Mouse (Mus musculus) fat pad, adult 2 months (tissue): ENCODE results near the gene Rexo2.
"Not testable (repeated sequence)": the region's sequence is repeated elsewhere in the genome, so short reads cannot be mapped to it uniquely, and the experiment has no call there.

ENCODE experiments used
- DNase-seq: peaks from one replicate; pipeline ENCODE4 v3.0.0-alpha.2; 2011; ENCODE audit warnings: low read depth, low spot score; ENCODE audit errors: extremely low read depth

Rexo2 gene

DNA sequence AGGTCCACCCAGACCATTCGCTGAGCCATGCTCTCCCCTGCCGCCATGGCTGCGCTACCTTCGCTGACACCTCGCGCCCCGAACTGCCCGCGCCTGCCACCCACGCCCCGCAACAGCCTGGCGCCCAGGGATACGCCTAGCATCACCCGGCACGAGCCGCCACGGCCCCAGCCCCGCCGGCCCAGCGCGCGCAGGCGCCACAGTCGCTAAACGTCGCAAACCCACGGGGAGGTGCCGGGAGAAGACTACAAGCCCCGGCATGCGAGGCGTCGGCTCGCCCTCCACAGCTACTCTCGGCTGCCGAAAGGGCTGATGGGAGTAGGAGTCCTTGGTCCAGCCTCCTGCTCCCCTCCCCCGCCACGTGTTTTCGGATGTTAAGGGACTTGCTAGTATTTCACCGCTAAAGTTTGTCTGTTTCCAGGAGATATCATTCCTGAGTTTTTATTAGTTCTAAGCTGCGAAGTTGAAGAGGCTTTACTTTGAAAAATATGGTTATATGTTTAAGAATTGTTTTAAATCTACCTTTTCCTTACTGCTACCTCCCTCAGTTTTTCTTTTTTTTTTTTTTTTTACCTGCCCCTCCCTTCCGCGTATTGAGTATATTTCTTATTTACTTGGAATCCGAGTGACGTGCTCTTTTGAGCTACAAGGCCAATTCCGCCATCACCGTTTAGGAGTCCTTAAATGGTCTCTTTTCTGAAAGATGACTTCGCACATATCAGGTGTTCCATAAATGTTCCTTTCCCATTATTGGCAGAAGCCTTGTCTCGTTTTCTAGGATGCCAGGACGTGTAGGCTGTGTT, at the start of gene Rexo2:
Gene Rexo2 (minus strand): TSS at position 213 of the 803 bp plus-strand sequence.
- peak; percentile 51 for DNase-seq

DNA sequence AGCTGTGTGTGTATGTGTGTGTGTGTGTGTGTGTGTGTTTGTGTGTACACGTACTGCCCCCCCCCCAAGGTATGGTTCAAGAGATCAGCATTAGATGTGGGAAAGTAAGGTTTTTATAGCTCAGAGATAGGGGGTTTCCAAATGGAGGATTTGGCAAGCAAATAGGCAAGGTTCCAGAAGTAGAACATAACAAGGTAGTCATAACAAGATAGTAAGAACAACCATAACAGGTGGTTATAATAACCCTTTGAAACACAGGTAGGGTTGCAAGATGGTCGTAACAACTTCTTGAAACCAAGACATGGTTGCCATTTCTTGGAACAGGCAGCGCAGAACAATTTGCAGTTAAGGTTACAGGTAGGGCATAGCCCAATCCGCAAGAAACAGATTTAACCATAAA, 46.1 kb upstream of the Rexo2 start:
- no peak for DNase-seq

DNA sequence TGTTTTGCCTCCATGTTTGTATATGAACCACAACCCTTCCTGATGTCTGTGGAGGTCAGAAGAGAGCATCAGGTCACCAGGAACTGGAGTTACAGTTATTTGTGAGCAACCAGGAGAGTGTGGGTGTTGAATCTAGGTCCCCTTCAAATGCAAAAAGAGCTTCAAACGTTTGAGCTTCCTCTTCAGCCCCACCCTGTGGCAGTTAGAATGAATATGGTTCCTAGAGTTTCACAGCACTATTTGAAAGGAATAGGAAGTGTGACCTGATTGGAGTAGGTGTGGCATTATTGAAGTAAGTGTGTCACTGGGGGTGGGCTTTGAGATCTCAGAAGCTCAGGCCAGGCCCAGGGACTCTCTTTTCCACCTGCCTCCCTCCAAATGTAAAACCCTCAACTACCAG, 45.1 kb upstream of the Rexo2 start:
- no peak for DNase-seq

DNA sequence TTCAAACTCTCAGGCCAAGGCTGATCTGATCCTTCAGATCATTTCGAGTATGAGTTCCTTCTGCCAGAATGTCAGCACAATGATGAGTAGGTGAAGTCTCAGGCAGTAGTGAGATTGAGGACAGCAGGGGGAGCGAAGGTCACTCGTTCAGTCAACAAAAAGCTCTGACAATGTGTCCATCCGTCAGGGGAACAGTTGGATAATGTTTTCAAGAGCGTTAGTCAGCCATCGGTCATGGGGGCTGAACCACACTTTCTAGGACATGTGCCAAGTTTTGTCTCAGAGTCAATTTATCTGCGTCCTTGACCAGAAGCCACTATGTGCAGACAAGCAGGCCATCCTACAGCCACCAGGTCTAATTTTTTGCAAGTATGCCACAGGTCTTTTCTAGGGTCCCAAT, 40.0 kb upstream of the Rexo2 start:
- not testable (repeated sequence) for DNase-seq

DNA sequence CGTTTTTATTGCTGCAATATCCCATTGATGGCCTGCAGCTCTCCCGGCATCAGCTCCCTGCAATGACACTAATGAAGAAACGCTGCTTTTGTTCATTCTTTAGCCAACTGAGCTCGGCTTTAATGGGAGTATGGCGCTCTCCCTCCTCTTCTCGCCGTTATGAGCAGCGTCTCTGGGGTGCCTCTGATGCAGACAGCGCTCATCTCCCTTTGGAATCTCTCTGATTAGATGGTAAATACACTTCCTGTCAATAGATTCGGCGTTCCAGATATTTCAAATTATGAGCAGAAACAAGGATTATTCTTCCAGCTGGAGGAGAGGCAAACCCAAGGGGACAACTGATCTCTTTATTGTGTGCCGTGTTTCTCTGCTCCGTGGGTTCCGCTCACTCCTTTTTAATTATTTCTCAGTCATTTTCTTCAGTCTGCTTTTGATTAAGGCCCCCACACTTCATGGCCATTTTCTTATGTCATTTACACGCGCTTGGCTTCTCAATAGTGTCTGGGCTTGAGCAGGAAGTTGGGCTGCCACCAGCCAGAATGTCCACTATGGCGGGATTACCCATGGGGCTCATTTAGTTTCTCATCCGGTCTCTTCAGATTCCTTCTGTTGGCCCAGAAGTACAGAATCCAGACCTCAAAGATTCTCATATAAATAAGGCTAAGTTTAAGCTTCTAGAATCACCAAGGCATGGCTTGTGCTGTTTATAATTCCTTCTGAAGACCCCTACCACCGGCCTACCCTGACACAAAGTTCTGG, 37.1 kb upstream of the Rexo2 start:
- DNase-seq, result no peak

DNA sequence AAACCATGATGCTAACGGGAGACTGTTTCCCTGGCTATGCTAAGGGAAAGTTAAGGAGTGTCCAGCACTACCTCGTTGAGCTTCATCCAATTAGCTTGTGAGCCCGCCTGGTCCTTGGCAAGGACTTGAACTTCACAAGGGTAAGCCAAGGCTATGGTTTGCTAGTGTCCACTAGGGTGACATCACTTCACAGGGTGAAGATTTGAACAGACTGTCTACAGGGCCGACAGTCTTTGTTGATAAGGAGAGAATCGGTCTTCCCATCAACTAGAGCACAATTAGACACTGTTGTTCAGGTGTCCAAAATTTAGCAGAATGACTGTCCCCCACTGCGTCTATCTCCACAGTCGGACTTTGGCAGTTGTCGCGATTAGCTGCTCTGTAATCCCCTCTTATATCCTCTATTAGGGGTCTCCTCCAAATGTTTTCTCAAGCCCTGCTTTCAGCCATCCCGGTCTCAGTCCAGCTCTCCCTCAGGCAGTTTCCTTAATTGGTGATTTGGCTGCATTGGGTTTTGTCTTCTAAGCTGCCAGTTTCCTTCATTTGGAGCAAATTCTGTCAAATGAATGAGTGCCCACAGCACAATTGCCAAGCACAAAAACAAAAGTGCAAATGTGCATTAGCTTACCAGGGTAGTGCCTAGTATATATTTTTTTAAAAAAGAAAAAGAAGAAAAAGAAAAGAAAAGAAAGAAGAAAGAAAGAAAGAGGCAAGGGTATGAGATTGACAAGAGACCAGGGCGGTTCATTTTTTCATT, 36.4 kb upstream of the Rexo2 start:
- DNase-seq, result no peak

DNA sequence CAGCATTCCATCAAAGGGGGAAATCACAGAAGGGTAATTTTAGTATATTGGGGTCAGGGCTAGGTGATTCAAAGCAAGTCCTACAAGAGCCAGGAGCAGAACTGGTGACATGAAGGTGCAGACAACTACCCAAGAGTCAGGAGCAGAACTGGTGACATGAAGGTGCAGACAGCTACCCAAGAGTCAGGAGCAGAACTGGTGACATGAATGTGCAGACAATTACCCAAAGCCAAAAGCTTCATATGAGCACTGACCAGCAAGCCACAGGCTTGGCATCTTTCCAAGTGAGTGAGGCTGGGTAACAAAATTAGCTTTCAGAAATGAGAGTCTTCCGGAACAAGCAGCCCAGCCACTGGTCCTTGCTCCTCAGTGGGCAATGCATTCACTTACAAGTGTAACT, 34.9 kb upstream of the Rexo2 start:
- no peak for DNase-seq

DNA sequence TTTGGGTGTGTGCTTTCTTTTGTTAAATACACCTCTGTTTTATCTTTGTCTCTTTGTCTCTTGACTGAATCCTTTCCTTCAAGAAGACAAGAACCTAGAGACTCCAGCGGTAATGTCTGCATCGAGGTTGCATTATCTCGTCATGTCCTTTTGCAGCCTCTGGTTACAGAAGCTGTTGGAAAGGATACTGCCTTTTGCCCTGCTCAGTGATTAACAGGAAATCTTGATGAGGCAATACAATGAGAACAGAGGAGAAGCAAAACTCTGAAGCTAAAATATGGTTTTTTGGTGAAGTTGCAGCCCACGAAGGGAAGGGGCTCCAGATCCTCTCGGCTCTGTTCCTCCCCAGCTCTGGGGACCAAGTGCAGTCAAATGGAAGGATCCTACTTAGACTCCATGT, 29.7 kb upstream of the Rexo2 start:
- DNase-seq, result no peak

DNA sequence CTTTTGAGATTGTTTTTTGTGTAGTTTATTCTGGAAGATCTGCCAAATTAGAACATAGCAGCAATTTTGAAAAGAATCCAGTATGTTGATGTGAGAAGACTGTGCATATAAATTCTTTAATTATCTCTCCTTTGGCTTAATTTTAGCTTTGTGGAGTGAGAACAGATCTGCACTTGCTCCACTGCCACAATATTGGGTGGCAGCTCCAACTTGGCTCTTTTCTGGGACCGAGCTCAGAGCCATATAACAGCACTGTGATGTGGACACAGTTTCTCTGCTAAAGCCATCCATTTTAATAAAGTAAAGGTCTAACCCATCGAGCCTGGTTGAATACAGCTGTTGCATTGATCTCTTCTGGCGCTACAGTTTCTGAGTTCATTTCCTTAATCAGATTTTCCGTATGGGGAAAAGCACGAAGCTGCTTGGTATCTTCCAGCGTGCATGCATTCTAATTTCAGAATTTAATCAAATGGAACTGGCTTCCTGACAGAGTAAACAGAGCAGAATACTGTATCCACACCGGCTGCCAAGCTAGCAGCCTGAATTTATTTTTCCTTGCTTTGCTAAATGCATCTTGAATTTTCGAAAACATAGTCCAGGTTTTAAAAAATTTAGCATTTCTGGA, 24.4 kb upstream of the Rexo2 start:
- no peak for DNase-seq

DNA sequence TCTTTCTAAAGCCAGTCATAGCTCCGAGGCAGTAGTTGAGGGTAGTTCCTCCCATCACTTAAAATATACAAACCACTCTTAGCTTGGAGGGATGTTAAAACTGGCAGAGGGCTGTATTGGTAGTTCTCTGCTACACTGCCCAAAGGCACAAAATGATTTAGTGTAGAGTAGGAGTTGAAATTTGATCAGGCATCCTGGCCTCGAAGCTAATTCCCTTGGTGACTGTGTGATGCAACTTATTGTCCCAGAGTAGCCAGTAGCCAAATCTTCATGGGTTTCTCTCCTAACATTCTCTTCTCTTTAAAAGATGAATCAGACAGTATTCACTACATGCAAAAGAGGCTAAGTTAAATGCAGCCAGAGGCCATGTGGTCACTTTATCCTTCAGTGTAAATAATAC, 22.6 kb upstream of the Rexo2 start:
- no peak for DNase-seq

DNA sequence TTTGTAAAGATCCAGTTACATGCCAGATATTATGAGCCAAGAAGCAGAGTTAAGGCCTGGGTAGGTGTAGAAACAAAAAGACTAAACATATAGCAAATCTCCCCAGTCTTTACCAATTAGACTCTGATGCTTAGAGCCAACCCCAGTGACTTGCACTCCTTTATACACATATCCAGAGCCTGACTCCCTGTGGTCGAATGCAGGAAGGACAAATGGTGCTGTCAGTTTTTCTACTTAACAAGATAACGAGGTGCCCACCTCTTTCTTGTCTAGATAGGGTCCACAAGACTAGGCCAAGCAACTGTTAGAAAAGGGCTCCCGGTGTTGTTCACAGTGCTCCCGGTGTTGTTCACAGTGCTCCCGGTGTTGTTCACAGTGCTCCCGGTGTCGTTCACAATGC, 20.8 kb upstream of the Rexo2 start:
- DNase-seq, result no peak

DNA sequence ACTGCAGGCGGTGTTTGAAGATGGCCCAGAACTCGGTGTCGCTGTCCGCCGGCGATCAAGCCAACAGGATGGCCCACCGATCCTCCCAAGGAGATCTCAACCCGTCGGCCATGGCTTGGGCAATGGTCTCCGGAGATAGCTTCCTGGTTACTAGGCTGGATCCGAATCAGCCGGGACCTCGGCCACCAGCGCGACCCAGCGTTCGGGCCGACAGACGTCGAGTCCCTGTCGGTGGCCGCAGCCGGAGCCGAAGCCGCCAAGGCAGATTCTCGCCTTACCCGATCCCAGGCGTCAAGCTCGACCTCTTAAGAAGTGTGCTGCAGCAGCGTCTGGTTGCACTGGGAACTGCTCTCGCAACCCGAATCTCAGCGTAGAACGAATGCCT, 15.1 kb upstream of the Rexo2 start:
- DNase-seq, result no peak

DNA sequence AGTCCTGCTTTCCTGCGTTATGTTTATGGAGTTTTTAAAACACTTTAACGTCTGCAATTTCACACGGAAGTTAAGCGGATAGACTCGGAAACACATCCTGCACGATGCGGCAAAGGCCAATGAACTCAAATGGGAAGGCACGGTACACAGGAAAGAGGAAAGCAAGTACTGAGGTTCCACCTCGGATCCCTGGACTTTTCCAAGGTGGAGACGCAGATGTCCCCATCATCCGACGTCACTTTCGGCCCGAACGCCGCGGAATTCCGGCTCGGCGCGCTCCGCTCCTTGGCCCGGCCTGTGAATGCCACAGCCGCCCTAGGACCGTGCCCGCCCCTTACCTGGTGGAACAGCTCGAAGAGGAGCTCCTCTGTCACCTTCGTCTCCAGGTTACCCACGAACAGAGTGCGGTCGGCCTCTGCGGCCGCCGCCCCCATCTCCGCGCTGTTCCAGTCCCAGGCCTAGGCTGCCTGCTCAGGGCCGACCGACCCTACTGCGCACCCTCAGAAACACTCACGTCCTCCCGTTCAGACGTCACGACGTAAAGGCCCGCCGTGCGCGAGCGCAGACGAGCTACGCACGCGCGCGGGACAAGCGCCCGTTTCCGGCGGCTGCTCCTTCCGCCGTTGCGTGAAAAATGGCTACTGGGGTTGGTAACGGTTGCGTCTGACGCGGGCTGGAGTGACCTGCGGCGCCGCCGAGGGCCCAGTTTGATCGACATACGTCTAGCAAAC, 14.6 kb upstream of the Rexo2 start, which contains the start of the genes Rbm7 and Gm5617:
Gene Rbm7 (minus strand): TSS at position 483 of the 731 bp plus-strand sequence.
Gene Gm5617 (plus strand): TSS at position 626 of the 731 bp plus-strand sequence.
- peak; percentile 34 for DNase-seq

DNA sequence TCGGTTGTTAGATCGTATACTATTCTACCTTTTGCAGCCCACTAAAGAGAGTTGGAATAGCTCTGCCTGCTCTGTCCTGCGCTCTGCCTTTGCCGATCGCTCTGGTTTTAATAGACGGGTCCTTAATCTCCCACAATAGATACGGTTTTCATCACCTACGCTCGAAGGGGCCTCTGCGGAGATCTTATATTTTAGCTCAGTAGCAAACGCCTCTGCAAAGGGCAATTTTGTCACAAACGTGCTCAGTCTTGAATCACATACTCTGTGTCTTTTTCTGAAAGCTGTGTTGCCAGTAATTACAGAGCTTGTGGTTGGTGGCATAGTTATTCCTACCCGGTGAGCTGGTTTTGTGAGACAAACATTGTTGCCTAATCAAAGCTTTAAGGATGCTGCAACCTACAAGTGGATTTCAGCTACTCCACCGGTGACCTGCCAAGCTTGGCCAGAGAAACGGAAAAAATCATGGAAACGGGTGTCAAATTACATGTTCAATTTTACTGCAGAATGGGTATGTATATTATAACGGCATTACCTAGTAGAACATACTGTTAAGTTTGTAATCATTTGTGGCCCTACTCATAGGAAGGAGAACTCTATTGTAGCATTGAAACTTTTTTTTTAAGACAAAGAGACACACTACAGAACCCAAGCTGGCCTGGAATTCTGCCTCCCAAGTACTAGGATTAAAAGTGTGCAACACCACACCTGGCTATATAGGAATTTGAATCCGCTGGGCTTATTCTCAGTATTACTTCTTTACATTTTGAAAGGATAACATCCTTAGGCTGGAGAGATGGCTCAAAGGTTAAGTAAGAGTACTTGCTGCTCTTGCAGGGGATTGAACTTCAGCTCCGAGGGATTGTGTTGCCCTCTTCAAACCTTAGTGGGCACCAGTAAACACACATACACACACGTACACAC, 1.1 kb upstream of the Rexo2 start:
- DNase-seq, result peak; percentile 85

DNA sequence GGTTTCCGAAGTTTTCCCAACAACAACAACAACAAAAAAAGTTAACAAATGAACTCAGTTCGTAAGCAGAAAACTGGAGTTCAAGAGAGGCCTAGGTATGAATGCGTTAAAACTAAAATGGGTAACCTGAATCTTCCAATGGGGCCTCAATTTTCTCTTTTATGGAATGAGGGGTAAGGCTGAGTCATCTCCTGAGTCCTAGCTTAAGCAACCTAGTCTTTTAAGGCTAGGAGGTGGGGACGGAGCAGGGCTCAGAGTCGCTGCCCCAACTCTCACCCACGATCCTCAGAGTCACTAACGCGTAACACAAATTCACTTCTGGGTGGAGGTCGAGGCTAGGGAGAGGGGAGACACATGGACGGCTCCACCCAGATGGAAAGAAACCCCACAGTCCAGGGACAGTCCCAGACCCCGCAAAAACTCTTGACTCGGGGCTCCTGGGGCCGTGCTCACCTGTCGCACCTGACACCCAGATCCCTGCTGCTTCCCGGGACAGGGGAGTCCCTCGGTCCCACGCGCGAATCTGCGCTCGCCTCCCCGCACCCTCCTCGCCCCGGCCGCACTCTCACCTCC, 499 bp downstream of the Rexo2 start:
- no peak for DNase-seq

DNA sequence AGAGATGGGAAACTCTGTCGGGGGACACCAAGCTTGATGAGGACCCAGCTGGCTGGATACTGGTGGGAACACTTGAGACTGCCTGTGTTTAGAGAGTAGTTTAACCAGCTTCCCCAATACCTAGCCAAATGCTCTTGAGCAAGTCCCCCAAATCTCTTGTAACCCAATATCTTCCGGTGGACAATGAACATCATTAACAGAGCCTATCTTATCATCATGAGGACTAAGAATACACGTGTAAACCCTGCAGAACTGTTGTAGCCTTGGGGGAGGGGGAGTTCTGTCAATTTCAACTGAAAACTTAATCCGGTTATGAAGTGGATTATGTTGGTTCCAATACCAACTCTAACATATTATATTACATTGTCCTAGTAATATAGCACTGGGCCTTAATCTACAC, 1.6 kb downstream of the Rexo2 start:
- no peak for DNase-seq

DNA sequence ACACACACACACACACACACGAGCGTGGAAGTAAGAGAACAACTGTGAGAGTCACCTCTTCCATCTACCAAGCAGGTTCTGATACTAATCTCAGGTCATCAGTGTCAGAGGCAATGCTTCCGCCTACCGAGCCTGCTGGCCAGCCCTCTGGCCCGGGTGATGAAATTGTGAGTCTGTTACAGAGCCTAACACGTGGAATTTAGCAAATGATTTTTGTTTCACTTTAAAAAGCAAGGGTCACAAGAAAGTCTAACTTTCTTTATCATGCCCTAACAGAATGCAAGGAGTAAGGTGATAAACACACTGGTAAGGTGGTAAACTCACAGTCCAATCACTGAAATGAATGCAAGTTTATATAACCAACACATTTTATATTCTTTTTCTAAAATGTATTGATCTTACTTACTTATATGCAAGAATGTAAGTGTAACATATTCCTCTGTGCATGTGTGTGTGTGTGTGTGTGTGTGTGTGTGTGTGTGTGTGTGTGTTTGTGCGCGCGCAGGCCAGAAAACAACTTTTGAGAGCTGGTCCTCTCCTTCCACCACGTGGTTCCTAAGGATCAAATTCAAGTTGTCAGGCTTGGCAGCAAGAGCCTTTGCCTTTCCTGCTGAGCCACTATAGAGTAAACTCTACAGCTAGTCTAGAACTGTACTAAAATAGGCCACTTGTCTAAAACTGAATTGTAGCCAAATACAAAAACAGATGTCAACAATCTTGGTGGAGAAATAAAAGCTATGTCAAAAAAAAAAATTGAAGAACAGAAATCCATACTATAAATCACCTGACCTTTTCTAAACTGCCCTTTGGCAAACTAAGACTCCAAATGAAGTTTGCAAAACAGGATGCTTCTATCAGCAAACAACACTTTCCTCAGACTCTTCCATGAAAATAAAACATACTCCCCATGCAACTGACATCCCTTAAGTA, 3.9 kb downstream of the Rexo2 start:
- DNase-seq, result no peak

DNA sequence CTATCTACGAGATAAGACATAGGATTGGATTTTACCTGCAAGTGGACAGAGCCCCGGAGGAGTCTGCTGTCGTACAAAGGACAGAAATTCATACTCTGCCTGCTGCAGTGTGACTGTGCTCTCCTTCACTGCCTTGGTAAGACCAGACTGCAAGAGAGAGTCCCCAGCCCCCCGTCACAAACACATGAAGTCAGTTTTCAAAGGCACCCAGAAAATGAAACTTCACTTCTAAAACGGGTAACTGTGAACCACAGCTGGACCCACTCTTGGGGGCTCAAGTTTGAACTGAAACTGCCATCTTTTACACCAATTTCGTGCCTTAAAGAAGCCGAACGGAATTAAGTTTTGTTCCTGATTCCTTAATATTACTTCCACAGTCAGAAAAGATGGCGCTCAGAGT, 6.1 kb downstream of the Rexo2 start:
- DNase-seq, result no peak
